Mouse (Mus musculus) Patski (cell line): ENCODE measurements around the gene Gm28729. TPM values are rescaled to one million over a fixed set of nuclear protein-coding genes. Genes with fewer than 3 reads are reported as not detected.

Experiments
- ATAC-seq: fragments of 100-300 bp; one replicate; pipeline ENCODE4 v1.8.0; 2021
- CTCF ChIA-PET: fragments of 350-600 bp; sonication (Branson Sonifier 250); formaldehyde crosslinking; loops from one replicate; lab custom pipeline; 2022; ENCODE audit warnings: inconsistent platforms; lab: Charles Lee
- POLR2A ChIA-PET: fragments of 350-600 bp; sonication (Branson Sonifier 250); formaldehyde crosslinking; loops from one replicate; lab custom pipeline; 2022; ENCODE audit warnings: antibody characterized with exemption, inconsistent platforms; lab: Charles Lee
- DNase-seq: peaks from one replicate; pipeline ENCODE4 v3.0.0-alpha.2; 2011; ENCODE audit warnings: low read depth, low spot score
- H3K27me3 ChIP-seq: fragments of 371-371 bp; one replicate; pipeline ENCODE4 v1.5.1; 2021
- CTCF ChIP-seq: fragments of 100-300 bp; IDR thresholded peaks from one replicate; pipeline ENCODE4 v1.5.1; 2021
- in situ Hi-C: fragments of 300-500 bp; cut with MboI; formaldehyde crosslinking; loops from 3 replicates; pipeline ENCODE4 v1.11.1; 2018; ENCODE audit warnings: low pct_unique_long_range_greater_than_20kb, mixed read lengths
- polyA plus RNA-seq: library from polyadenylated mRNA; unstranded; gene quantifications from one replicate; pipeline ENCODE4 v1.2.3, GENCODE M21; 2021

Gene Gm28729
- polyA plus RNA-seq, 1 experiment from 2014 or later = not detected

DNA sequence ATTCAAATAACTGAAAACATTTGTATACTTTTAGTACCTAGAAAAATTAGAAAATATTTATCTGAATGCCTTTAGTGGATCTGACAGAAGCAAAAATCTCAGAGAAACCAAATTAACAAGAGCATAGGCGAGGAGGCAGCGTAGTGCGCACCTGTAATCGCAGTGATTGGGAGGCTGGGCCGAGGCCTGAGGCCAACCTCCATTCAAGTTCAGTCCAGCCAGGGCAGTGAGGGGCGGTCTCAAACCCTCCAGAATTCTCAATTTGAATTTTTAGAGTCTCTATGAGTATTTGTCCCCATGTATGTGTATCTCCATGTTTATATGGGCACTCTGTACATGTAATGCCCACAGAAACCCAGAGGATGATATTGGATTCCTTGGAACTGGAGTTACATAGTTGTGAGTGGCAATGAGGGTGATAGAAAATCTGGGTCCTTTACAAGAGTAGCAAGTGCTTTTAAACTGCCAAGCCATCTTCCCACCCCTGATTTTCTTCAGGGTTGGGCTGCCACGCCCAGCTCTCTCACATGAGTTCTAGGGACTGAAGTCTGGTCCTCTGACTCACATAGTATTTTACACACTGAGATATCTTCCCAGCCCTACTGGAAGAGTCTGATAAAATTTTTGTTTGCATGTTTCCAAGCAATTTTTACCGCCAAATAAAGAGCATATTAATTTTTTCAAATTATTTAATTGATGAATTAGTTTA, 54.6 kb downstream of the Gm28729 start:
- ATAC-seq (no peak), DNase-seq (no peak)
- H3K27me3 ChIP-seq = no peaks in the 10 kb centered on the region
- in situ Hi-C loops = no loop called here
- POLR2A ChIA-PET = no interaction called here
- TF ChIP-seq CTCF = no peak
- CTCF ChIA-PET = no interaction called here

- in situ Hi-C loops = no loop called here
- no peak for DNase-seq
- no peak for TF ChIP-seq CTCF
- ChIA-PET POLR2A (no interaction called here), CTCF (no interaction called here)
- H3K27me3 ChIP-seq = no peaks in the 10 kb centered on the region
- ATAC-seq = no peak
These were observed 55.4 kb downstream of the Gm28729 start for GRCm38 (mm10) chr9:96469556-96470265.

DNA sequence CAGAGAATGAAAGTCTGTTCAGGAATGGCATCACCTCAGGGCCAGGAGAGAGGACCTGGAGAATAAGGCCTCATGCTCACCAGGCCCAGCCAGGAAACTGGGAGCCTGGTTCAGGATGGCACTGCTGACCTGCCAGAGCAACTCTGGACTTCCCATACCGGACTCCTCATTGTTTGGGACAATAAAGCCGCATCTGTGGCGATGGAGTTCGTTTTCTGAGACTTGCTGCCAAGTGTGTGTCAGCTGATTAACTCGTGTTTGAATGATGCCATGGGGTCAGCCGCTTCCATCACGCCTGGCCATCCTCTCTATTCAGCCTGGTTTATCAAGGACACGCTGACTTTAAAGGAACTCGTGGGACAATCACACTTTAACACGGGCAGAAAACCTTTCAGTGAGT, 61.4 kb downstream of the Gm28729 start:
- ChIA-PET POLR2A (no interaction called here), CTCF (interaction anchor here (1.3 kb wide), 1 partner anchor 7 kb away, joined by 3 read pairs; no protein-coding TSS in a partner anchor)
- TF ChIP-seq CTCF = no peak
- in situ Hi-C loops = no loop called here
- no peaks in the 10 kb centered on the region for H3K27me3 ChIP-seq
- DNase-seq (no peak), ATAC-seq (no peak)

DNA sequence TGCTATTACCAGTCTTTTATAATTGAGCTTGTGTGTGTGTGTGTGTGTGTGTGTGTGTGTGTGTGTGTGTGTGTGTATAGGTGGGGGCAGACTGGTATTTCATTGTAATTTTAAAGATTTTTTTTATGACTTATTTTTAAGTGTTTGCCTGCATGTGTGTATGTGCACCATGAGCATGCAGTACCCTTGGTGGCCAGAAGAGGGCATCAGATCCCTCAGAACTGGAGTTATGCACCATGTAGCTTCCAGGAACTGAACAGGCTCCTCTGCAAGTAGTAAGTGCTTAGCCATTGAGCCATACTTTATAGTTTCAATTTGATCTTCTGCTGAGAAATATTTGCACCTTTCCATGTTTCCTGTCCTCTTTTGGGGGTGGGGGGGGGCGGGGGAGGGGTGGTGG, 63.5 kb downstream of the Gm28729 start:
- in situ Hi-C loops = no loop called here
- CTCF ChIA-PET = no interaction called here
- POLR2A ChIA-PET = interaction anchor here (0.6 kb wide), 1 partner anchor 42 kb away, joined by 4 read pairs; no protein-coding TSS in a partner anchor
- ATAC-seq (no peak), DNase-seq (no peak)
- no peak for TF ChIP-seq CTCF
- H3K27me3 ChIP-seq = no peaks in the 10 kb centered on the region

- in situ Hi-C loops = no loop called here
- no peak for ATAC-seq
- POLR2A ChIA-PET = no interaction called here
- H3K27me3 ChIP-seq = no peaks in the 10 kb centered on the region
- CTCF ChIA-PET = no interaction called here
- TF ChIP-seq CTCF = no peak
- DNase-seq = no peak
These were observed 64.8 kb downstream of the Gm28729 start for GRCm38 (mm10) chr9:96460117-96460865.

DNA sequence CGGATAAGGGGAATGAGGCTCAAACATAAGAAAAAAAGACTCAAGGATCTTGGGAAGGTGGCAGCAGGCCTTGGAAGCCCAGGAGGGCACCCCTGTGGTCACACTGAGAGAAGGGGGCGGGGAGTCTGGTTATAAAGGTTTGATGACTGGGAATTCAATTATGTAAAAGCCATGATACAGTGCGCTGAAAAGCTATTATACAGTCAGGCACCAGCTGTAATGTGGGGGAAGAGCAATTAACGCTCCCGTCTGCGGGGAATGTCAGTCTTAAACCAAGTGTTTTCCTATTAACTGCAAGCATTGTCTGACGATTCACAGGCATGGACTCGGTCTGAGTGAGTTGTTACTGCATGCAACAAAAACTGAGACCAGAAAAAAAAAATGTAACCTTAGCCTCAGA, 69.4 kb downstream of the Gm28729 start:
- ChIA-PET POLR2A (no interaction called here), CTCF (interaction anchor here (1.1 to 1.5 kb wide), 3 partner anchors 9 to 14 kb away, joined by 3 to 4 read pairs (median 3); no protein-coding TSS in a partner anchor)
- in situ Hi-C loops = no loop called here
- no peak for ATAC-seq
- no peak for TF ChIP-seq CTCF
- DNase-seq = no peak
- no peaks in the 10 kb centered on the region for H3K27me3 ChIP-seq

DNA sequence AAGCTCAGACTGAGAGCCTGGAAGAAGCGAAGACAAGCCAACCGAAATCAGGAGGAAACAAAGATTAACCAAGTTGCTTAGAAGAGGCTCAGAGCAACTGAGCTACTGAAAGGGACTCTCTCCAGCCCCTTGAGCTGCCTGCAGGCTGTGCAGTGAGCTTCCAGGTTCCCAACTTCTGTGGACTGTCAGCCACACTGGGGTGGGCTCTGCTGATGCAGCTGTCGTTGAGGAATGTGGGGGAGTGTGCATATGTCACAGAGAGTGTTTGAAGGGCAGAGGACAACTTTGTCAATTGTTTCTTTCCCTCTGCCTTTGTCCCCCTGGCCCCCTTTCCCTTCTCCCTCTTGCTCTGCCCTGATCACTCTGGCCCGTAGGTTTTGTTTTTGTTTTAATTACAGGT, 72.1 kb downstream of the Gm28729 start:
- ChIA-PET POLR2A (no interaction called here), CTCF (no interaction called here)
- in situ Hi-C loops = no loop called here
- no peaks in the 10 kb centered on the region for H3K27me3 ChIP-seq
- TF ChIP-seq CTCF = no peak
- no peak for ATAC-seq
- DNase-seq = no peak

DNA sequence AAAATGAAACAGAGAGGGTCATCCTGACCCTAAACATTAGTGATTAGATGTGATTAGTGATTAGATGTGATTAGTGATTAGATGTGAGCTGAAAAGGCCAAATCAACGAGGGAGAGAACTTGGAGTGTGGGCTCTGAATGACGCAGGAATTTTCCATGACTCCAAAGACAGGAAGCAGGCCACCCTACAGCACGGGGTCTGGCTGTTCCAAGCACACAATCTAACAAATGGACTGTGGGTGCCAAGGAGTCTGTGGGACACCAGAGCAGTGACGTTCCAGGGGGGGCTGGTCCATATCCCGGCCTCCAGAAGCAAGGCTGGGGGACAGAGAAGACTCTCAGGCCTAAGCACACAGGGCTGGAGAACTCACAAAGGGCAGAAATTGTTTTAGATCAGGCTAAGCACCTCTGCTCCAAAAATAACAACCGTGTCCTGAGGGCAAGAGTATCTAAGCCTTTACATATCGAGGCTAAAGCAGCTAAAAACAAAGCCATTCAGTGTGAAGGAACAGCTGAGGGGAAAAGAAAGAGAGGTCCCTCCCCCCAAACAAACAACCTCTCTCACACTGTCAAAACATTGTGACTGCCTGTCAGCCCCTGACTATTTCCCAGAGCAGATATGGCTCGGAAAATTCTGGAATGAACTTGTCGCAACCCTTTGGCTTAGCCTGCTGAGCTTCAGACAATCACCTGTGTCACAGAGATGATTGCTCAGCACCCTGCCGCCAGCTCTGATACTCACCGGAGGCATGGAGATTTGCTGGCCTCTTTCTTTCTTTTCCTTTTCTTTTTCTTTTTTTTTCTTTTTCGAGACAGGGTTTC, 74.0 kb downstream of the Gm28729 start:
- CTCF ChIA-PET = no interaction called here
- H3K27me3 ChIP-seq = no peaks in the 10 kb centered on the region
- POLR2A ChIA-PET = interaction anchor here (0.6 kb wide), 1 partner anchor 14 kb away, joined by 3 read pairs; no protein-coding TSS in a partner anchor
- in situ Hi-C loops = no loop called here
- no peak for ATAC-seq
- no peak for TF ChIP-seq CTCF
- DNase-seq = no peak

GRCm38 (mm10) chr9:96449514-96449913, 75.5 kb downstream of the Gm28729 start:
- H3K27me3 ChIP-seq = no peaks in the 10 kb centered on the region
- POLR2A ChIA-PET = no interaction called here
- in situ Hi-C loops = no loop called here
- no peak for TF ChIP-seq CTCF
- no peak for ATAC-seq
- no peak for DNase-seq
- CTCF ChIA-PET = no interaction called here

- CTCF ChIA-PET = no interaction called here
- no peak for TF ChIP-seq CTCF
- in situ Hi-C loops = no loop called here
- no peaks in the 10 kb centered on the region for H3K27me3 ChIP-seq
- no peak for ATAC-seq
- POLR2A ChIA-PET = no interaction called here
- DNase-seq = no peak
These were observed 79.7 kb downstream of the Gm28729 start for GRCm38 (mm10) chr9:96445351-96445750.
